Mouse (Mus musculus): Measurements from ENCODE around the gene Tlcd1. TPM values are rescaled to one million over a fixed set of nuclear protein-coding genes. Genes with fewer than 3 reads are reported as not detected.
A peak's percentile ranks its signal among the peaks of the same experiment; 100 is the strongest.
"Not testable (repeated sequence)": the region's sequence is repeated elsewhere in the genome, so short reads cannot be mapped to it uniquely, and the experiment has no call there.

Gene Tlcd1
- polyA plus RNA-seq (2015; fragmentation: Nextera tagmentation; extraction: Ambion mirVana) = 4.7 and 7.6 TPM in 2 replicates

GRCm38 (mm10) chr11:78176402-78176862 lies at the start of gene Tlcd1, which contains the start of gene Nek8:
Gene Tlcd1, plus strand, starts transcription at chr11:78176711.
Gene Nek8, minus strand, starts transcription at chr11:78176675.
- H3K9ac ChIP-seq = peak within 1 kb of the TSS; percentile 74
- WGBS = under 1% methylated on average over 32 of the region's 32 CpGs
- H3K27me3 ChIP-seq = no peaks in the 10 kb centered on the region
- peak within 1 kb of the TSS; percentile 93 for H3K27ac ChIP-seq
- peak within 1 kb of the TSS; percentile 86 for H3K4me2 ChIP-seq
- H3K4me3 ChIP-seq = peak within 1 kb of the TSS; percentile 61
- H3K4me1 ChIP-seq = peaks cover 51% of the 10 kb centered on the region
- H3K9me3 ChIP-seq (replicated peaks) = no peaks in the 10 kb centered on the region
- ATAC-seq = peak; percentile 69
- H3K36me3 ChIP-seq (ENCODE audit: poor library complexity, severe bottlenecking) = peaks cover 24% of the 10 kb centered on the region

- Histone ChIP-seq H3K9ac (no peak overlapping the region), H3K27me3 (no peaks in the 10 kb centered on the region), H3K4me2 (no peak overlapping the region), H3K4me3 (no peak overlapping the region), H3K27ac (no peak overlapping the region), H3K36me3 (ENCODE audit: poor library complexity, severe bottlenecking) (no peaks in the 10 kb centered on the region; the same call in 1 of the 2 replicates), H3K4me1 (peaks cover 14% of the 10 kb centered on the region), H3K9me3 (replicated peaks) (no peaks in the 10 kb centered on the region)
- ATAC-seq = no peak
- WGBS = 90% methylated on average over 4 of the region's 4 CpGs
Observed at GRCm38 (mm10) chr11:78126739-78127138, 49.8 kb upstream of the Tlcd1 start.

GRCm38 (mm10) chr11:78129458-78129857 lies 47.1 kb upstream of the Tlcd1 start:
- no peak overlapping the region for H3K4me2 ChIP-seq
- no peaks in the 10 kb centered on the region; the same call in 1 of the 2 replicates for H3K36me3 ChIP-seq (ENCODE audit: poor library complexity, severe bottlenecking)
- no peak overlapping the region for H3K9ac ChIP-seq
- H3K9me3 ChIP-seq (replicated peaks) = no peaks in the 10 kb centered on the region
- WGBS = 43% methylated on average over 8 of the region's 8 CpGs
- no peak overlapping the region for H3K4me3 ChIP-seq
- H3K27ac ChIP-seq = no peak overlapping the region
- H3K27me3 ChIP-seq = no peaks in the 10 kb centered on the region
- ATAC-seq = no peak
- peaks cover 14% of the 10 kb centered on the region for H3K4me1 ChIP-seq

DNA sequence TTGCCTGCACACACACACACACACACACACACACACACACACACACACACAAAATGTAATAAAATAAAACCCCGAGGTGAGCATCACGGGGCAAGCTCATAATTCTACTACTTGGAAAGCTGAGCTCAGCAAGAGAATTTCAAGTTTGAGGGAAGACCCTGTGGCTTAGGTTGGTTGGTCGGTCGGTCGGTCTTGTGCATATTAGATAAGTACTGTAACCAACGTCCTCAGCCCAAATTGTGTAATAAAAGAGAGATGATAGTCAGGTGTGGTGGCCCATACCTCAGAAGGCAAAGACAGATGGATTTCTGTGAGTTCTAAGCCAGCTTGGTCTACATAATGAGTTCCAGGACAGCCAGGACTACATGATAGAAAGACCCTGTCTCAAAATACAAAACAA lies 42.6 kb upstream of the Tlcd1 start:
- Histone ChIP-seq H3K27me3 (no peaks in the 10 kb centered on the region), H3K9ac (no peak overlapping the region), H3K27ac (no peak overlapping the region), H3K4me2 (no peak overlapping the region), H3K36me3 (ENCODE audit: poor library complexity, severe bottlenecking) (no peaks in the 10 kb centered on the region; the same call in 1 of the 2 replicates), H3K4me3 (no peak overlapping the region), H3K4me1 (peaks cover 10% of the 10 kb centered on the region), H3K9me3 (replicated peaks) (no peaks in the 10 kb centered on the region)
- WGBS = 92% methylated on average over 6 of the region's 6 CpGs
- no peak for ATAC-seq

- Histone ChIP-seq H3K4me3 (no peak overlapping the region), H3K4me2 (no peak overlapping the region), H3K4me1 (peaks cover 5% of the 10 kb centered on the region), H3K27me3 (no peaks in the 10 kb centered on the region), H3K9ac (no peak overlapping the region), H3K9me3 (replicated peaks) (no peaks in the 10 kb centered on the region), H3K36me3 (ENCODE audit: poor library complexity, severe bottlenecking) (no peaks in the 10 kb centered on the region; the same call in 1 of the 2 replicates), H3K27ac (no peak overlapping the region)
- no peak for ATAC-seq
- 88% methylated on average over 3 of the region's 3 CpGs for WGBS
Observed at GRCm38 (mm10) chr11:78134344-78134743, 42.2 kb upstream of the Tlcd1 start.

- H3K4me1 ChIP-seq; H3K9ac ChIP-seq; H3K27me3 ChIP-seq; H3K4me2 ChIP-seq; H3K36me3 ChIP-seq (ENCODE audit: poor library complexity, severe bottlenecking); ATAC-seq; H3K9me3 ChIP-seq (replicated peaks); H3K27ac ChIP-seq; H3K4me3 ChIP-seq: not testable (repeated sequence)
- WGBS = 87% methylated on average over 7 of the region's 7 CpGs
Observed at GRCm38 (mm10) chr11:78135314-78135713, 41.2 kb upstream of the Tlcd1 start.

DNA sequence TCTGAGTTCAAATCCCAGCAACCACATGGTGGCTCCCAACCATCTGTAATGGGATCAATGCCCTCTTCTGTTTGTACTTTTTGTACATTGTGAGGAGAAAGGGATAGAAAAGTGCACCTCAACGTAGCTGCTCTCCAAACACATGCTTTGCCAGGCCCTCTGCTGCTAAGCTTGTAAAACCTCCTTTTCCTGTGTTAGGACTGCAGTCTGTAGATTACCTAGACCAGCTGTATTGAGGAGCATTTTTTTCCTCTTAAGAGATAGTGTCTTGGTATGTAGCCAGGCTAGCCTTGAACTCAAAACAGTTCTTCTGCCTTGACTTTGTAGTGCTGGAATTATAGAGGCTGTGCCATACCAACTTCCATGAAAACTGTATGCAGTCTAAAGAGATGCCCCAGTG lies 40.4 kb upstream of the Tlcd1 start:
- Histone ChIP-seq H3K9me3 (replicated peaks) (no peaks in the 10 kb centered on the region), H3K4me1 (0 out of 2 replicates have a peak, but pooled peaks cover 2% of the 10 kb centered on the region), H3K27ac (no peak overlapping the region), H3K4me3 (no peak overlapping the region), H3K36me3 (ENCODE audit: poor library complexity, severe bottlenecking) (no peaks in the 10 kb centered on the region; the same call in 1 of the 2 replicates), H3K9ac (no peak overlapping the region), H3K4me2 (no peak overlapping the region), H3K27me3 (no peaks in the 10 kb centered on the region)
- no peak for ATAC-seq
- WGBS = 97% methylated on average over 1 of the region's 1 CpGs

DNA sequence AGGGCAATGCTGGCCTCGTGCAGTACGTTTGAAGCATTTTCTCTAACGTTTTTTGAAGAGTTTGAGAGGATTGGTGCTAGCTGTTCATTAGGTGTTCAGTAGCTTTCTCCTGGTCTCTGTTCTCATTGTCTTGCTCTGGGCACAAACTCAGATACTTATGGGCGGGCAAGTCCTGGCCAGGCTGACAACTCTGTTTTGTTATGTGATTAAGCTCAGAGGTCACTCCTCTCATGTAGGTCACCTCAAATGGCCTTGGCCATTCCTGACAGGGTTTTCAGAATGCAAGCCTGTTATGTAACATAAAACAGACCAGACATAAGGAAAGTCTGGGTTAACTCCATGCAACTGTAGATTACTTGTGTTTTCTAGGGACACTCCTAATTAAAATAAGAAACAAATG lies 38.9 kb upstream of the Tlcd1 start:
- Histone ChIP-seq H3K9ac (no peak overlapping the region), H3K4me3 (no peak overlapping the region), H3K9me3 (replicated peaks) (no peaks in the 10 kb centered on the region), H3K27ac (no peak overlapping the region), H3K4me2 (no peak overlapping the region), H3K27me3 (no peaks in the 10 kb centered on the region), H3K36me3 (ENCODE audit: poor library complexity, severe bottlenecking) (no peaks in the 10 kb centered on the region), H3K4me1 (0 out of 2 replicates have a peak, but pooled peaks cover 2% of the 10 kb centered on the region)
- no peak for ATAC-seq
- 73% methylated on average over 4 of the region's 4 CpGs for WGBS

GRCm38 (mm10) chr11:78138023-78138422 lies 38.5 kb upstream of the Tlcd1 start:
- H3K4me1 ChIP-seq = 0 out of 2 replicates have a peak, but pooled peaks cover 2% of the 10 kb centered on the region
- H3K9me3 ChIP-seq (replicated peaks) = no peaks in the 10 kb centered on the region
- no peak for ATAC-seq

DNA sequence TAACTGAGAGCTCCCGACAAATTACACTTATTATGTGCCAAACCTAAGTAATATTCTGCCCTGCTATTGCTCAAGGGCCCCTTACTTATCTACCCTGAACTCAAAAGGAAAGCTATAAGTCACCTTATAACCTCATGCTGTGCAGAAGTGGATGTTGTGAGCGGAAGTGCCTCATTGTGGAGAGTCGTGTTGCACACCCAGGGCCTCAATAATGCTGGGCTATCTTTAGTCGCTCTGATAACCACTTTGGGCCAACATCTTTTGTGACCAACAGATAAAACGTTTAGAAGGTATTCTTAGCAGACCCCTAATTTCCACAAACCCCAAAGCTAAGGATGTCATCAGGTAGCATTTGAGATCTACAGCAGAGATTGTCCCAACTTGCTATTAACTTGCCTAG lies 35.8 kb upstream of the Tlcd1 start:
- 91% methylated on average over 5 of the region's 5 CpGs for WGBS

More at GRCm38 (mm10) chr11:78138023-78138422, 38.5 kb upstream of the Tlcd1 start:
- 95% methylated on average over 3 of the region's 3 CpGs for WGBS
- H3K9ac ChIP-seq = no peak overlapping the region
- H3K4me3 ChIP-seq = no peak overlapping the region
- no peaks in the 10 kb centered on the region for H3K27me3 ChIP-seq
- H3K27ac ChIP-seq = no peak overlapping the region
- H3K36me3 ChIP-seq (ENCODE audit: poor library complexity, severe bottlenecking) = peaks cover 1% of the 10 kb centered on the region
- H3K4me2 ChIP-seq = no peak overlapping the region

GRCm38 (mm10) chr11:78143520-78143919 lies 33.0 kb upstream of the Tlcd1 start:
- no peak overlapping the region for H3K4me2 ChIP-seq
- 86% methylated on average over 2 of the region's 2 CpGs for WGBS
- no peak for ATAC-seq
- H3K9ac ChIP-seq = no peak overlapping the region
- H3K27ac ChIP-seq = no peak overlapping the region
- peaks cover 55% of the 10 kb centered on the region for H3K36me3 ChIP-seq (ENCODE audit: poor library complexity, severe bottlenecking)
- H3K9me3 ChIP-seq (replicated peaks) = no peaks in the 10 kb centered on the region
- H3K4me1 ChIP-seq = no peaks in the 10 kb centered on the region
- H3K27me3 ChIP-seq = no peaks in the 10 kb centered on the region
- H3K4me3 ChIP-seq = no peak overlapping the region

More for the DNA sequence above, 35.8 kb upstream of the Tlcd1 start:
- H3K27ac ChIP-seq = no peak overlapping the region
- H3K9me3 ChIP-seq (replicated peaks) = no peaks in the 10 kb centered on the region
- 0 out of 2 replicates have a peak, but pooled peaks cover 2% of the 10 kb centered on the region for H3K4me1 ChIP-seq
- ATAC-seq = no peak
- no peak overlapping the region for H3K4me3 ChIP-seq
- no peak overlapping the region for H3K4me2 ChIP-seq
- no peaks in the 10 kb centered on the region for H3K27me3 ChIP-seq
- peaks cover 28% of the 10 kb centered on the region for H3K36me3 ChIP-seq (ENCODE audit: poor library complexity, severe bottlenecking)
- H3K9ac ChIP-seq = no peak overlapping the region

GRCm38 (mm10) chr11:78146168-78146567 lies 30.3 kb upstream of the Tlcd1 start:
- Histone ChIP-seq H3K9ac (no peak overlapping the region), H3K9me3 (replicated peaks) (no peaks in the 10 kb centered on the region), H3K27me3 (no peaks in the 10 kb centered on the region), H3K36me3 (ENCODE audit: poor library complexity, severe bottlenecking) (peaks cover 76% of the 10 kb centered on the region), H3K4me2 (no peak overlapping the region), H3K4me3 (no peak overlapping the region), H3K27ac (no peak overlapping the region), H3K4me1 (no peaks in the 10 kb centered on the region)
- WGBS = 87% methylated on average over 5 of the region's 5 CpGs
- ATAC-seq = no peak
